Mouse (Mus musculus): Measurements from ENCODE around the gene Cldn7. TPM values are rescaled to one million over a fixed set of nuclear protein-coding genes. Genes with fewer than 3 reads are reported as not detected.

The Cldn7 gene
- 0.72 TPM for polyA plus RNA-seq (2015; fragmentation: Illumina TruSeq; extraction: RNeasy Lipid Tissue Mini Kit (QIAGEN cat#74804); ENCODE audit: insufficient read depth, low replicate concordance)

DNA sequence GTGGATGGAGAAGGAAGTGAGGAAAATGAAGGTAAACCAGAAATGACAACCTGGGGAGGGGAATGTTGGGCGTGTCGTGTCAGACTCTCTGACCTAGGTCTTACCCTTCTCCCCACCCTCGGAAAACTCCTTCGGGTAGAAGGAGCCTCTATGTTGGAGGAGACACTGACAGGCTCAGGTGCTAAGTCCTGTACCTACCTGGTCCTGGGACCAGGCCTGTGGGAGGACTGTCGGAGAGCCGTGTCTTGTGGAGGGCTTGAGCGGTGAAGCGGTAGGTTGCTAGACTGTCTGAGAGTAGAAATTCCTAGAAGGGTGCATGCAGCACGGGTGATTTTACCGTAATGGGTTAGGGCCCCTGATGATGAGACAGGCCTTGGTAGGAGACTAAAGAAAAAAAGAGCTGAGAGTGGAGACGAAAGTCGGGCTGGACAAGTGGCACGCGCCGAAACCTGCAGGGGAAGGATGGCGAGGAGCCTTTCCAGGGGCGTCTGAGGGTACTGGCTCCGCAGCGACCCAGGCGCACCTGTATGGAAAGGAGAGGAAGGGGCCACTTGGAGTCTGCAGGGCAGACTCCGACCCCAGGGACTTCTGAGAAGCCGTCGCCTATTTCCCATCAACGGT lies at the start of gene Cldn7:
Gene Cldn7, plus strand, starts transcription at position 130 of the 621 bp plus-strand sequence.

DNA sequence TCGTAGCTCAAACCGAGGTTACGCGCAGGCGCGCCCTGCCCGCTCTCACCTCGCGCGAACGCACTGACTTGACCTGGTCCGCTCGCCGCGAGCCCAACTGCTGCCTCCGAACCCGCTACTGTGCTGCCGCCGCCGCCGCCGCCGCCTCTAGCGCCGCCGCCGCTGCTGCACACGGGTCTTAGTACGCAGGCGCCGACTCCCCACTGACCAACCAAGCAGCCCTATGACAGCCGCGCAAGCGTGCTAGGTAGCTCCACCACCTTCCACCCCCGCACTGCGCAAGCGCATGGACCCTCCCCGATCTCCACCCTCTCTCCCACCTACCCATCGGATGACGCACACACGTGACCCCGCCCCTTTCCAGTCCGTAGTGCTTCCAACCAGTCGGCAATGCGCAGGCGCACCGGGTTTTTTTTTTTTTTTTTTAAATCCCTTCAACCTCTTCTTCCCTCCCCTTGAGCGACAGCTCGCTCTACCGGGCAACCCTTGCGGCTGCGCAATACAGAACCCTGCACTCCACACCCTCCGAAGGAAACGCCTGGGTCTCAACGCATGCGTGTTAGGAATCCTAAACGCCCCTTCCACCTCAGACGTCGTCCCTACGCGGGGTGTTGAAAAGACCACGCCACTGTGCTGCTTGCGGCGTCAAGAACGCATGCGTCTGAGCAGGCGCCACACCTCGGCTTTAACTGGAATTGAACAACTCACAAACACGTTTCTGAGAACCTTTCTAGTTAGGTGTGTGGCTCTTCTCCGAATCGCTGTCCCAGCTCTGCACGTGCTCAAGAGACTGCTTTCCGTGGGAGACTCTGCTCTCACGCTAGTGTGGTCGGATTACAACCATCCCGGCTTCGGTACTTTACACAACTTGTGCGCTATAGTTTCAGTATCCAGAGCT lies 43.2 kb upstream of the Cldn7 start, which contains the start of gene Eif5a:
Gene Eif5a, minus strand, starts transcription at position 845 of the 898 bp plus-strand sequence.

DNA sequence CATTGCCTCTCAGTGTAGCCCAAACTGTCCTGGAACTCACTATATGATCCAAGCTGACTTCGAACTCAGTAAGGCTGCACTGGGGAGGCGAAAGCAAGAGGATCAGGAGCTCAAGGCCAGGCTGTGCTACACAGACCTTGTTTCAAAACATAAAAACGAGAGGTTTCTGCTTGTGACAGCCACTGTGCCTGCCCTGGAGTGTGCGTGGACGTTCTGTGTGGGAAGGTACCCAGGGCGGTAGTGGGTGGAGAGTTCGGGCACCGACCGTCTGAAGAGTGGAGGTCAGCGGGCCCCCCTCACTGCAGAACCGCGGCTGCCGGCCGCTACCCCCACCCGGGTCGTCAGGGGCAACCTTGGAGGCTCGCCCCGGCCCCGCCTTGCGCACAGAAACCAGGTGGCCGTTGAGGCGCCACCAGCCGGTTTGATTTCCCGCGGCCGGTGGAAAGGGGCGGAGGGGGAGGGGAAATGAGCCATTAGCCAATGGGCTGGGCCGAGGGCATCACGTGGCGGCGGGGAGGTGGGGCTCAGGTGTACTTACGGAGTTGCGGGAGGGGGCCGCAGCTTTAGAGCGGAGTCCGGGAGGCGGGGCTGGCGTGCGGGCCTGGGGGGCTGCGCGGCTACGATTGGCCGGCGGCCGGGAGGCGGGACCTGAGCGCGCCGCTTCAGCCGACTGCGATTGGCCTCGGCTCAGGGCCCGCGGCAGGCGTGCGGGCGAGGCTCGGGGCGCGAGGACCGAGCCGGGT lies 29.3 kb upstream of the Cldn7 start, which contains the start of gene Ybx2:
Gene Ybx2, plus strand, starts transcription at position 660 of the 743 bp plus-strand sequence.

DNA sequence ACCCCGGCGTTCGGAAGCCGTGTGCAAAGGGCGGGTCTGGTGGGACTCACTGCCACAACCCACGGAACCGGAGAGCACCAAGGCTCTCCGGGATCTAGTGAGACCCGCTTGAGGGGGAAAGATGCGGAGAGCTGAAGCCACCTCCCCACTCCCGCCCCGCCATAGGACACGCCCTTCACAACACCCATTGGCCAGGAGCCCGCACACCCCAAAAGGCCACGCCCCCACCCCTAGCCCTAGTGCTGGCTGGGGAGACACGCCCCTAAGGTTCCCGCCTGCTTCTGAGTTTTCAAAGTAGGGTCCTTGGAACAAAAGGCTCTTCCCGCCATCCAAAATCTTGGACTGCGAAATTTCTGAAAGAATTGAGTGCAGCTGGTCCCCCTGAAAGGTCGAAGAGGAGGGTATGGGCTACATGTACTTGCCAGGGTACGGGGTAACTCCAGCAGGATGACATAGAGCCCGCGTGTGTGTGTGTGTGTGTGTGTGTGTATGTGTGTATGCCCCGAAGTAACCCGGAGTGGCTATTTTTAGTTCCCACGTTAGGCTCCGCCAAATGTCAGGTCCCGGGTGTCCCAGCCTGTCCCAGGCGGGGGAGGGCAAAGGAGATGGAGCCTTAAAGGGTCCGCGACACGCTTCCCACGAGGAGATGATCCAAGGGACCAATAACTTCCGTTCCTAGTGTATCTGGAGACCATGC lies 16.4 kb upstream of the Cldn7 start, which contains the start of gene Slc2a4:
Gene Slc2a4, minus strand, starts transcription at position 123 of the 697 bp plus-strand sequence.

DNA sequence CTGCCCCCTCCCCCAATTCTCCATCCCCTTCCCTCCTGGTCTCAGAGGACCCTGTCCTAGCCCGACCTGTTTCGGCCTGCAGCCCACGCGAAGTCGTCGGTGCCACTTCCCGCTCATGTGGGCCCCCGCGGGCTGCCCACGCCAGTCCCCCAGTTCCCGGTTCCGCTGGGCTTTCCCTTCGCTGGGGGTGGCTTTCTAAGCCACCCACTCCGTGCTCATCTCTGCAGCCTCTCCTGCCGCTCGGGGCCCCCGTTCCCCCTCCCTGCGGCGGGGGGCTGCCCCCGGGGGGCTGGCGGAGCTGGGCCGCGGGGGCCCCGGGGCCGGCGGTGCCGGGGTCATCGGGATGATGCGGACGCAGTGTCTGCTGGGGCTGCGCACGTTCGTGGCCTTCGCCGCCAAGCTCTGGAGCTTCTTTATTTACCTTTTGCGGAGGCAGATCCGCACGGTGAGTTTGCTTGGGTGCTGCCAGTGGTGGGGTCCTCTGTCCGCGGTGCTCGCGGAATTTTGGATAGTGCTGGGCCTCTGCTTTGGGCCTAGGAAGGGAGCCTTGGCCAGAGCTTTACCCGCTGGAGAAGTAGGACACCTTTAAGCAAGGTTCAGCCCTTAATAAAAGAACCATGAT lies 16.7 kb downstream of the Cldn7 start, which contains the start of gene Ctdnep1:
Gene Ctdnep1, plus strand, starts transcription at position 16 of the 622 bp plus-strand sequence.

DNA sequence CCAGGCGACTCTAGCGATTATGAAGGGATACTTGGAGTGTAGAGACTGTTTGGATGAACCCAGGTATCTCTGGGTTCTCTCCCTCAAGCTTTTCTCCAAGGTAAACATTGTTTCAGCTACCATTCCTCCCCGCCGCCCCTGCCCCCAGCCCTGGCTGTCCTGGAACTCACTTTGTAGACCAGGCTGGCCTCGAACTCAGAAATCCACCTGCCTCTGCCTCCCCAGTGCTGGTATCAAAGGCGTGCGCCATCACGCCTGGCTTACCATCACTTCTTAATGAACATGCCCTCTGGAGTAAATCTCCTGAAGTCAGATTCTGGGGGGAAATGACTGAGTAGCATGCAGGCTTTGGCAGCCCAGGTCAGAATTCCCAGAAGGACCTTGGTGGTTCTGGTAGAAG lies 17.6 kb downstream of the Cldn7 start, which contains the start of gene Elp5:
Gene Elp5, minus strand, starts transcription at position 293 of the 400 bp plus-strand sequence.

DNA sequence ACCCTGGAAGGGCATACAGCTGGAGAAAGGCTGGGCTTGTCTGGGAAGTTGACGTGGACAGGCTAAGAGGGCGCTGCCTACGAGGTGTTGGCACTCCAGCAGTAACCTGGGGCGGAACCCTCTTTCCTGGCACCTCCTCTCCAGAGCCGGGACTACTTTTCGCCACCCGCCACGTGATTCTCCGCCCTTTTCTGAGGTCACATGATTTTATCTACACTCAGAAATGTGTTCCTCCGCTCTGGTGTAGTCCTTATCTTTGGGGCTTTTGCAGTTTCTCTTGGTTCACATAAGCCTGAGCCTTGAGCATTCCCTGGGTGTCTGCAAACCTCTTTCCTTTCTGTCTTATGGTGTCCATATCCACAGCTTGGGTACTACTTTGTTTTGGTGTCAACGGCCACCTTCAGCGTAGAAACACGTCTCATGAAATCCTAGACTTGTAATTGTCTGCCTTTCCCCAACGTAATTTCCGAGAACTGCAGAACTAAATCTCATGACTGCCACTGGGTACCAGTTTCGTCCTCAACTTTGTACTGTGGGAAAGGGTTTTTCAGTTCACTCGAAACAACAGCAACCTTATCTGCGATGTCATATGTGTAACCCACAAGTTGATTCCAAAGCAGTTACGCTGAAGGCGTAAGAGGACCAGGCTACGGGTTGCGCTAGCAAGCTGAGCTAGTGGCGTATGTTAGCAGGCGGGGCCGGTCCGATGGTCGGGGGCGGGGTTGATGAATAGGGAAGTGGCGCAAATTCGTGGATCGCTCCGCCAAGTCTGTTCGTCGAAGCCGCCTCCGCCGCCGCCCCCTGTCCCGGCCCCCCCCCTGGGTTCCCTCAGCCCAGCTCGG lies 26.5 kb downstream of the Cldn7 start, which contains the start of gene Gabarap:
Gene Gabarap, plus strand, starts transcription at position 294 of the 842 bp plus-strand sequence.

DNA sequence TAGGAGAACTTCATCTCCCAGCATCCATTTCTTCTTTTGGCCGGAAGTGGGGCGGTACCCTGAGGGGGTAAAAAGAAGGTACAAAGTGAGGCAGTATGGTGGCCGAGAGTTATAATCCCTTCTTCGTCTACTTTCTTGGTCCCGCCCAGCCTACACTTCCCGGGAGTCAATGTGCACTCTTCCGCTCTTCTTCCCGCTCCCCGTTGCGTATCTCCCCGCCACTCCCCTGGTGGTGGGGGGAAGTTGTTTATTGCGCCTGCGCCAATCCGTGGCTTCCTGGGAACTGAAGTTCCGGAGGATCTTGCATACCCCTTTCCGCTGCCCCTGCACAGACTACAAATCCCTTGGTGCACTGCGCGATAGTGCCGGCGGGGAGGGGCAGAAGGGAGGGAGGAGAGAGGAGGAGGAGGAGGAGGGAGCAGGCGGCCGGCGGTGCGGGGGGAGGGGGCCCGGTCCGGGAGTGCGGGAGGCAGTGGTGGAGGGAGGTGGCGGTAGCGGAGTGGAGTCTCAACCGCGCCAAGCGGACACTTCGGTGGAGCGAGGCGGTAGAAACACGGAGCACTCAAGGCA lies 30.9 kb downstream of the Cldn7 start, which contains the start of gene Phf23:
Gene Phf23, plus strand, starts transcription at position 387 of the 570 bp plus-strand sequence.

DNA sequence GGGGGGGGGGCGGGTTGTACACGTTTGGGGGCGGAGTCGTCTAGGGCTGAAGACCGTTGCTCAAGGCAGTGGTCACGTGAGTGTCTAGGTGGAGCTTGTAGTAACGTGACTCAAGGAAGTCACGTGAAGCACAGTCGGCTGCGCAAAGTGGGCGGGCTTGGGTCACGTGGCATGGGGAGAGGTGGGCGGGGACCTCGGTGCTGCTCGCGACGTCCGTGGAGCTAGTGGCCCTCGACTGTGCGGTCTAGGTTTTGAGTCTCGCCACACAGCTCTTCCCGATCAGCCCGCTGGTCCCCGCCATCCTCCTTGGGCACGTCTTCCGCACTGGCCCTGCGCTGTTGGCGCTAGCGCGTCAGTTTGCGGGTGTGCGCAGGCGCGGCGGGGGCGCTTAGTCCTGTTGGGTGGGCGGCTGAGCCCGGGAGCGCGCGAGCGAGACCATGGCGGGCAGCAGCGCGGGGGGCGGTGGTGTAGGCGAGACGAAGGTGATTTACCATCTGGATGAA lies 35.9 kb downstream of the Cldn7 start, which contains the start of gene Dvl2:
Gene Dvl2, plus strand, starts transcription at position 200 of the 503 bp plus-strand sequence.

DNA sequence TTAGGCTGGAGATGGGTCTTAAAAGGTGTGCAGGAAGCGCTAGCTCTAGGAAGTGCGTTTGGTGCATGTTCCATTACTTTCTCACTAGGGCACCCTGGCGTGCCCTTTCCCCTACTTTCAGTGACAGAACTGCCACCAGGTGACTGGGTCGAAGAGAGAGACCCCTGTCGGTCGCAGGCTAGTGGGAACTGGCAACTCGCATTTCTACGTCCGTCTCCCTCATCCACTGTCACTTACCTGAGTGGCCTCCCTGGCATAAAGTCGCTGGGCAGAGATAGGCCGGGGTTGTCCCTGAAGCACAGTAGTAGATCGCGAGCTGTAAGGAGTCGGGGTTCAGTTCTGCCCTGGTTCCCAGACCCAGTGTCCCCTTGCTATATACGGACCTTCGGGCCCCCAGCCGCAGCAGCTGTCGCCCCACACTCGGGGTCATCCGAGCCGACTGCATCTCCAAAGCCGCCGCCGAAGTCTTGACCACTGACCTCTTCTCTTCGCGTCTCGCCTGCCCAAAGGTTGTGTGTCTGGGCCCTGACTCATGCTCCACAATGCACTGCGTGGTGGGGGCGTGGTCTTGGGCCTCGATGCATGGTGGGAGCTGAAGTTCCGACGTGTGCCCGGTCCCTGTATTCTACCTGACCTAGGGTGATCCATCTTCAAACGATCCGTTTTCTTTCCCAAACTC lies 50.4 kb downstream of the Cldn7 start, which contains the start of gene Acadvl:
Gene Acadvl, minus strand, starts transcription at position 532 of the 679 bp plus-strand sequence.

DNA sequence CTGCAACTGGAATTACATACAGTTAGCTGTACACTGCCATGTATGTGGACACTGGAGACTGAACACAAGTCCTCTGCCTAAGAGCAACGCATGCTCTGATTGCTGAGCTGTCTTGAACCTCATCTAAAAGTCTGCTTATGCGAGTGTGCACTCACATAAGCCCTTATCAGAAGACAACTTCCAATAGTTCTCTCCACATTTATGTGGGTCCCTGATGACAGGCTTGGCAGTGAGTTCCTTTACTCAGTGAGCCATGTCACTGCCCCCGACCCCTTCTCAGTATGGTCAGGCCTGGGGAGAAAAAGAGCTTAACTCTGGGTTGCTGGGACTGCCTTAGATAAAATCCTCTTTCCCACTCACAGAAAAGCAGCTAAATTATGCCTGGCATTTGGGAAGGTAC lies 52.1 kb downstream of the Cldn7 start, which contains the start of gene Dlg4:
Gene Dlg4, plus strand, starts transcription at position 274 of the 400 bp plus-strand sequence.

Other genes with a start within 250 kb of the Cldn7 start
- gene Polr2a, start 206.1 kb upstream of the Cldn7 start, polyA plus RNA-seq (2015; fragmentation: Illumina TruSeq; extraction: RNeasy Lipid Tissue Mini Kit (QIAGEN cat#74804); ENCODE audit: insufficient read depth, low replicate concordance): 121 TPM
- gene Slc35g3, start 202.8 kb upstream of the Cldn7 start, polyA plus RNA-seq (2015; fragmentation: Illumina TruSeq; extraction: RNeasy Lipid Tissue Mini Kit (QIAGEN cat#74804); ENCODE audit: insufficient read depth, low replicate concordance): not detected
- gene Zbtb4, start 198.9 kb upstream of the Cldn7 start, polyA plus RNA-seq (2015; fragmentation: Illumina TruSeq; extraction: RNeasy Lipid Tissue Mini Kit (QIAGEN cat#74804); ENCODE audit: insufficient read depth, low replicate concordance): 27.8 TPM
- 10.8 TPM for gene Chrnb1, start 168.8 kb upstream of the Cldn7 start, polyA plus RNA-seq (2015; fragmentation: Illumina TruSeq; extraction: RNeasy Lipid Tissue Mini Kit (QIAGEN cat#74804); ENCODE audit: insufficient read depth, low replicate concordance)
- 2.2 TPM for gene Fgf11, start 162.9 kb upstream of the Cldn7 start, polyA plus RNA-seq (2015; fragmentation: Illumina TruSeq; extraction: RNeasy Lipid Tissue Mini Kit (QIAGEN cat#74804); ENCODE audit: insufficient read depth, low replicate concordance)
- not detected for gene Tmem102, start 159.2 kb upstream of the Cldn7 start, polyA plus RNA-seq (2015; fragmentation: Illumina TruSeq; extraction: RNeasy Lipid Tissue Mini Kit (QIAGEN cat#74804); ENCODE audit: insufficient read depth, low replicate concordance)
- gene Gm39566, start 149.5 kb upstream of the Cldn7 start, polyA plus RNA-seq (2015; fragmentation: Illumina TruSeq; extraction: RNeasy Lipid Tissue Mini Kit (QIAGEN cat#74804); ENCODE audit: insufficient read depth, low replicate concordance): not detected
- not detected for gene Spem2, start 146.3 kb upstream of the Cldn7 start, polyA plus RNA-seq (2015; fragmentation: Illumina TruSeq; extraction: RNeasy Lipid Tissue Mini Kit (QIAGEN cat#74804); ENCODE audit: insufficient read depth, low replicate concordance)
- not detected for gene Spem1, start 142.6 kb upstream of the Cldn7 start, polyA plus RNA-seq (2015; fragmentation: Illumina TruSeq; extraction: RNeasy Lipid Tissue Mini Kit (QIAGEN cat#74804); ENCODE audit: insufficient read depth, low replicate concordance)
- 4.4 TPM for gene Nlgn2, start 127.0 kb upstream of the Cldn7 start, polyA plus RNA-seq (2015; fragmentation: Illumina TruSeq; extraction: RNeasy Lipid Tissue Mini Kit (QIAGEN cat#74804); ENCODE audit: insufficient read depth, low replicate concordance)
- gene Tmem256, start 126.3 kb upstream of the Cldn7 start, polyA plus RNA-seq (2015; fragmentation: Illumina TruSeq; extraction: RNeasy Lipid Tissue Mini Kit (QIAGEN cat#74804); ENCODE audit: insufficient read depth, low replicate concordance): 87.3 TPM
- 11.9 TPM for gene Plscr3, start 118.4 kb upstream of the Cldn7 start, polyA plus RNA-seq (2015; fragmentation: Illumina TruSeq; extraction: RNeasy Lipid Tissue Mini Kit (QIAGEN cat#74804); ENCODE audit: insufficient read depth, low replicate concordance)
- gene Tnk1, start 106.0 kb upstream of the Cldn7 start, polyA plus RNA-seq (2015; fragmentation: Illumina TruSeq; extraction: RNeasy Lipid Tissue Mini Kit (QIAGEN cat#74804); ENCODE audit: insufficient read depth, low replicate concordance): 0.26 TPM
- gene Tmem95, start 86.8 kb upstream of the Cldn7 start, polyA plus RNA-seq (2015; fragmentation: Illumina TruSeq; extraction: RNeasy Lipid Tissue Mini Kit (QIAGEN cat#74804); ENCODE audit: insufficient read depth, low replicate concordance): not detected
- 4.5 TPM for gene Kctd11, start 83.4 kb upstream of the Cldn7 start, polyA plus RNA-seq (2015; fragmentation: Illumina TruSeq; extraction: RNeasy Lipid Tissue Mini Kit (QIAGEN cat#74804); ENCODE audit: insufficient read depth, low replicate concordance)
- 190 TPM for gene Acap1, start 69.2 kb upstream of the Cldn7 start, polyA plus RNA-seq (2015; fragmentation: Illumina TruSeq; extraction: RNeasy Lipid Tissue Mini Kit (QIAGEN cat#74804); ENCODE audit: insufficient read depth, low replicate concordance)
- 3.1 TPM for gene 2810408A11Rik, start 63.8 kb upstream of the Cldn7 start, polyA plus RNA-seq (2015; fragmentation: Illumina TruSeq; extraction: RNeasy Lipid Tissue Mini Kit (QIAGEN cat#74804); ENCODE audit: insufficient read depth, low replicate concordance)
- 19.6 TPM for gene Neurl4, start 63.7 kb upstream of the Cldn7 start, polyA plus RNA-seq (2015; fragmentation: Illumina TruSeq; extraction: RNeasy Lipid Tissue Mini Kit (QIAGEN cat#74804); ENCODE audit: insufficient read depth, low replicate concordance)
- gene Gps2, start 50.9 kb upstream of the Cldn7 start, polyA plus RNA-seq (2015; fragmentation: Illumina TruSeq; extraction: RNeasy Lipid Tissue Mini Kit (QIAGEN cat#74804); ENCODE audit: insufficient read depth, low replicate concordance): 80.2 TPM
- 389 TPM for gene Eif5a, start 42.8 kb upstream of the Cldn7 start, polyA plus RNA-seq (2015; fragmentation: Illumina TruSeq; extraction: RNeasy Lipid Tissue Mini Kit (QIAGEN cat#74804); ENCODE audit: insufficient read depth, low replicate concordance)
- gene Ybx2, start 29.0 kb upstream of the Cldn7 start, polyA plus RNA-seq (2015; fragmentation: Illumina TruSeq; extraction: RNeasy Lipid Tissue Mini Kit (QIAGEN cat#74804); ENCODE audit: insufficient read depth, low replicate concordance): 0.41 TPM
- 1.2 TPM for gene Slc2a4, start 16.6 kb upstream of the Cldn7 start, polyA plus RNA-seq (2015; fragmentation: Illumina TruSeq; extraction: RNeasy Lipid Tissue Mini Kit (QIAGEN cat#74804); ENCODE audit: insufficient read depth, low replicate concordance)
- gene Ctdnep1, start 16.4 kb downstream of the Cldn7 start, polyA plus RNA-seq (2015; fragmentation: Illumina TruSeq; extraction: RNeasy Lipid Tissue Mini Kit (QIAGEN cat#74804); ENCODE audit: insufficient read depth, low replicate concordance): 106 TPM
- gene Elp5, start 17.7 kb downstream of the Cldn7 start, polyA plus RNA-seq (2015; fragmentation: Illumina TruSeq; extraction: RNeasy Lipid Tissue Mini Kit (QIAGEN cat#74804); ENCODE audit: insufficient read depth, low replicate concordance): 46.5 TPM
- 492 TPM for gene Gabarap, start 26.4 kb downstream of the Cldn7 start, polyA plus RNA-seq (2015; fragmentation: Illumina TruSeq; extraction: RNeasy Lipid Tissue Mini Kit (QIAGEN cat#74804); ENCODE audit: insufficient read depth, low replicate concordance)
- 67.0 TPM for gene Phf23, start 31.0 kb downstream of the Cldn7 start, polyA plus RNA-seq (2015; fragmentation: Illumina TruSeq; extraction: RNeasy Lipid Tissue Mini Kit (QIAGEN cat#74804); ENCODE audit: insufficient read depth, low replicate concordance)
- gene Dvl2, start 35.8 kb downstream of the Cldn7 start, polyA plus RNA-seq (2015; fragmentation: Illumina TruSeq; extraction: RNeasy Lipid Tissue Mini Kit (QIAGEN cat#74804); ENCODE audit: insufficient read depth, low replicate concordance): 9.8 TPM
- gene Acadvl, start 50.6 kb downstream of the Cldn7 start, polyA plus RNA-seq (2015; fragmentation: Illumina TruSeq; extraction: RNeasy Lipid Tissue Mini Kit (QIAGEN cat#74804); ENCODE audit: insufficient read depth, low replicate concordance): 41.9 TPM
- 9.5 TPM for gene Dlg4, start 52.2 kb downstream of the Cldn7 start, polyA plus RNA-seq (2015; fragmentation: Illumina TruSeq; extraction: RNeasy Lipid Tissue Mini Kit (QIAGEN cat#74804); ENCODE audit: insufficient read depth, low replicate concordance)
- gene Asgr1, start 89.3 kb downstream of the Cldn7 start, polyA plus RNA-seq (2015; fragmentation: Illumina TruSeq; extraction: RNeasy Lipid Tissue Mini Kit (QIAGEN cat#74804); ENCODE audit: insufficient read depth, low replicate concordance): not detected
- gene Asgr2, start 127.9 kb downstream of the Cldn7 start, polyA plus RNA-seq (2015; fragmentation: Illumina TruSeq; extraction: RNeasy Lipid Tissue Mini Kit (QIAGEN cat#74804); ENCODE audit: insufficient read depth, low replicate concordance): 0.68 TPM
- 2.1 TPM for gene Mgl2, start 165.6 kb downstream of the Cldn7 start, polyA plus RNA-seq (2015; fragmentation: Illumina TruSeq; extraction: RNeasy Lipid Tissue Mini Kit (QIAGEN cat#74804); ENCODE audit: insufficient read depth, low replicate concordance)
- 10.4 TPM for gene Clec10a, start 191.4 kb downstream of the Cldn7 start, polyA plus RNA-seq (2015; fragmentation: Illumina TruSeq; extraction: RNeasy Lipid Tissue Mini Kit (QIAGEN cat#74804); ENCODE audit: insufficient read depth, low replicate concordance)
- not detected for gene Slc16a11, start 248.0 kb downstream of the Cldn7 start, polyA plus RNA-seq (2015; fragmentation: Illumina TruSeq; extraction: RNeasy Lipid Tissue Mini Kit (QIAGEN cat#74804); ENCODE audit: insufficient read depth, low replicate concordance)

Measured in spleen, adult 10 weeks (tissue).